Mouse (Mus musculus) cerebral cortex, adult 2 months (tissue): ENCODE measurements around the gene Olfr1061.

Experiments
- WGBS: fragments of 180-500 bp; shearing (Covaris S2); methylation state at CpG from one replicate; pipeline ENCODE4 v1.1.7; 2018; 5-methylcytosine and 5-hydroxymethylcytosine counted together

Gene Olfr1061

GRCm38 (mm10) chr2:86413950-86414349 is at the start of gene Olfr1061:
Gene Olfr1061, minus strand, starts transcription at chr2:86414050.
- WGBS = 83% methylated on average over 1 of the region's 1 CpGs

DNA sequence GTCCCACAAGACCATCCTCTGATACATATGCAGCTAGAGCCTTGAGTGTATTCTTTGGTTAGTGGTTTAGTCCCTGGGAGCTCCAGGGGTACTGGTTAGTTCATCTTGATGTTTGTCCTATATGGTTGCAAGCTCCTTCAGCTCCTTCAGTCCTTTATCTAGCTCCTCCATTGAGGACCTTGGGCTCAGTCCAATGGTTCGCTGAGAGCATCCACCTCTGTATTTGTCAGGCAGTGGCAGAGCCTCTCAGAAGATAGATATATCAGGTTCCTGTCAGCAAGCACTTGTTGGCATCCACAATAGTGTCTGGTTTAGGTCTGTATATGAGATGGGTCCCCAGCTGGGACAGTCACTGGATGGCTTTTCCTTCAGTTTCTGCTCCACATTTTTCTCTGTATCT is 46.6 kb upstream of the Olfr1061 start:
- WGBS = 88% methylated on average over 1 of the region's 1 CpGs

DNA sequence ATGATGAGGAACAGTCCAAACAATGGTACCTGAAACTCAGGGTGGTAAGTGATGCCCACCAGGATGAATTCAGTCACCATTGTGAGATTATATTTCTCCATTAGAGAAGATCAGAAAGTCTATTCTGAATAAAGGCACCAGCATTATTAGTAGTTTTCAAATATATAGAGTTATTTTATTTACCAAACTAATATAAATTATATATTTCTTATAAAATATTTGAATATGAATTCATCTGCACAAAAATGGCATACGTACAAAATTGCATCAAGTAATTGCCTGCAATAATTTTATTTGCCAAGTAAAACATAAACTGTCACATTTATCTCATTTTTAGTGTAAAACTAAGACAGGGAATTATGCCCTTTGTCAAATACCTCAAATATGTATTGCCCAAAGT is 42.3 kb upstream of the Olfr1061 start, which contains the start of gene Olfr1066:
Gene Olfr1066 (minus strand): TSS at position 101 of the 400 bp plus-strand sequence.
- 88% methylated on average over 1 of the region's 1 CpGs for WGBS

- WGBS = 64% methylated on average over 1 of the region's 1 CpGs
Observed at GRCm38 (mm10) chr2:86450491-86450890, 36.6 kb upstream of the Olfr1061 start, which contains the start of gene Olfr1065. Gene Olfr1065, minus strand, starts transcription at chr2:86450591.

DNA sequence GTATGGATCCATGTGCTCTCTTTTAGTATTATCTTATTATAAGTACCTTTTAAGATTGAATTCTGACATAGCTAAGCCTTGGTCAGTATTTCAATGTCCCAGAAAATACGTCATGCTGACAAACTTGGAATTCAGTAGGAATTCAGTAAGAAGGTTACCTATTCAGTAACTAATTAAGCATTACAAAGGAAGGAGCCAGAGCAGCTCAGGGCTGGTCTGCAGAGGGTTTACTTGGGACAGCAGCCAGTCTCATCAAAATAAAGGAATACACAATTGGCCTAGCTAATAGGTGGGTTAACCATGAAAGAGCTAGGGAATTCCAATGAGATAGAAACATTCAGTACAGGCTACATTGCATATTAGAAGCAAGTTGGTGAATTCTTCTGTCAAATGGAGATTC is 28.3 kb upstream of the Olfr1061 start:
- 73% methylated on average over 1 of the region's 1 CpGs for WGBS

GRCm38 (mm10) chr2:86428511-86428910 is 14.7 kb upstream of the Olfr1061 start:
- WGBS = 84% methylated on average over 8 of the region's 8 CpGs

DNA sequence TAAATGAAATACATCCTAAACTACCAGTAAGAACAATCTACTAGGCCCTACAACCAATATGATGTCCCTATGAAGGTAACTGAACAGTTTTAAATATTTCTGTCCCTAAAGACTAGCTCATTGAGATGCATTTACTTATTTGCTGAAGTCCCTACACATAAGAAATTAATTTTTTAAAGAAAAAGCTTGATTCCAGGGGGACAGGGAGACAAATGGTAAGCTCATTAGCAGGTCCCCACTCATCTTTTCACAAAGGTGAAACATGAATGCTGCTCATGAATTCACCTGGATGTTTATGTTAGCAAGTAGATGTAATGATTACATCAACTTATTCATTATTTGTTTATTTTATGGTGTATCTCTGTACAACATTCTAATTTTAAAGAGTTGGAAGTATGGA is 12.8 kb upstream of the Olfr1061 start, which contains the start of gene Olfr1062:
Gene Olfr1062 (minus strand): TSS at position 101 of the 400 bp plus-strand sequence.

GRCm38 (mm10) chr2:86395114-86395513 is 18.7 kb downstream of the Olfr1061 start:
- 94% methylated on average over 2 of the region's 2 CpGs for WGBS

DNA sequence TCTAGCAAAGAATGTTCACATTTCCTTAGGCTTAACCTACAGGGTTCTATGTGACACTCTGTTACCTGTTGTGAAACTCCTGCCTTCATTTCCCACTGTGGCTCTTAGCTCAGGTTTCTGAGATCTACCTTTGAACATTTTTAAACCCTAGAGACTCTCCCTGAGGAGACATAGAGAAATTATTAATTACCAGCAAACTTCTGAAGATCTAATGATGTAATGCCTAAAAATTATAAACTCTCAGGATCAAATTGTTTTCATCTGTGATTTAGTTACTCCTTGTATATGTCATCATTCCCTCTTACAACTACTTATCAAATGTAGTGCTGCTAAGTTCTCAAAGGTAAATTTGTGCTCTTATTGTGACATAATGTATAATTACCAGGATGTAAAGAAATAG is 25.4 kb downstream of the Olfr1061 start, which contains the start of gene Olfr1058:
Gene Olfr1058 (minus strand): TSS at position 101 of the 400 bp plus-strand sequence.

DNA sequence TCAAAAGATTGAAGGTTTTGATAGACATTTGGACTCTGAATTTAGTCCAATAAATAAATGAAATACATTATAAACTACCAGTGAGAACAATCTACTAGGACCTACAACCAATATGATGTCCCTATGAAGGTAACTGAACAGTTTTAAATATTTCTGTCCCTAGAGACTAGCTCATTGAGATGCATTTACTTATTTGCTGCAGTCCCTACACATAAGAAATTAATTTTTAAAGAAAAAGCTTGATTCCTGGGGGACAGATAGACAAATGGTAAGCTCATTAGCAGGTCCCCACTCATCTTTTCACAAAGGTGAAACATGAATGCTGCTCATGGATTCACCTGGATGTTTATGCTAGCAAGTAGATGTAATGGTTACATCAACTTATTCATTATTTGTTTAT is 35.6 kb downstream of the Olfr1061 start, which contains the start of gene Olfr1057:
Gene Olfr1057 (minus strand): TSS at position 101 of the 400 bp plus-strand sequence.

GRCm38 (mm10) chr2:86366342-86366741 is 47.5 kb downstream of the Olfr1061 start:
- WGBS = 88% methylated on average over 2 of the region's 6 CpGs
